In the genomic region with DNA sequence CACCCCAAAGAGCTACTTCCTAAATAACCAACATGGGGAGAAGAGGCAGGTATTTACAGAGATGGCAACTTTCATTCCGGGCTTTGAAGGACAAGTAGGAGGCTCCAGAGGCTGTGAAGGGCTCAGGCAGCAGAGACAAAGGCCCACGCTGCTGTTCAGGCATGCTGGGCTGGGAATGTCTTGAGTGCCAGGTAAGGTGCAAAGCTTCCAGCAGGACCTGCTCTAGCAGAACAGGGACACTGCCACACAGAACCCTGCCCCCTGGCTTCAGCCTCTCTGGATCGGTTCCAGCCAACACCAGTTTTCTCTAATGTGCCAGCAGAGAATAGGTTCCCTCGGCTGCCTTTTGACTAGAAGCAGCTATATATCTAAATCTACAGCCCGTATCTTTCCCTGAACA, we compare ENCODE assay signal across 18 mouse cellular contexts. TPM values are rescaled to one million over a fixed set of nuclear protein-coding genes. Genes with fewer than 3 reads are reported as not detected.
DNase-seq lines count a peak whose midpoint lies in the region; ATAC-seq and TF ChIP-seq lines count a peak whose summit lies in the region.
"Had no signal": no experiment of that assay in that cellular context is flagged by ENCODE, and none has a peak within 500 bp of the region (broad histone marks: within the 10 kb centered on the region; RNA-seq: fewer than 3 reads in every experiment).

No protein-coding gene starts in this region.

- no peaks in the 10 kb centered on the region for H3K9me3 ChIP-seq in neural tube, embryonic 13.5 days
- H3K9me3 ChIP-seq: hindbrain, embryonic 10.5 days; limb, embryonic 13.5 days; liver, embryonic 13.5 days had no signal

- TF ChIP-seq CTCF in kidney, adult 2 months (conservative IDR thresholded peaks at IDR 0.05; ENCODE audit: insufficient read depth, insufficient read length, low read depth, low read length): no peak

- no peaks in the 10 kb centered on the region for H3K27me3 ChIP-seq in kidney, adult 2 months (replicated peaks; ENCODE audit: control insufficient read depth, insufficient read depth, low read length)
- H3K27me3 ChIP-seq in neural tube, embryonic 13.5 days: no peaks in the 10 kb centered on the region
- H3K27me3 ChIP-seq: limb, embryonic 13.5 days; liver, embryonic 13.5 days had no signal

- no peaks in the 10 kb centered on the region for H3K4me1 ChIP-seq in kidney, adult 2 months (ENCODE audit: control insufficient read depth, insufficient read depth, low read length)
- H3K4me1 ChIP-seq in neural tube, embryonic 13.5 days (replicated peaks): peaks cover 10% of the 10 kb centered on the region
- H3K4me1 ChIP-seq: hindbrain, embryonic 10.5 days had no signal

- H3K4me3 ChIP-seq in kidney, adult 2 months (ENCODE audit: insufficient read depth, low read depth, low read length): no peak overlapping the region
- no peak overlapping the region for H3K4me3 ChIP-seq in neural tube, embryonic 13.5 days
- H3K4me3 ChIP-seq: hindbrain, embryonic 10.5 days; limb, embryonic 13.5 days; liver, embryonic 13.5 days had no signal

- WGBS in kidney, adult 2 months: 53% methylated on average over 5 of the region's 5 CpGs
- 58% methylated on average over 5 of the region's 5 CpGs for WGBS in neural tube, embryonic 13.5 days

- TF ChIP-seq POLR2A in kidney, adult 2 months (IDR thresholded peaks at IDR 0.05; ENCODE audit: low read depth, low read length): no peak

- DNase-seq in cerebellum, postnatal 10 days: peak; percentile 38 to 52
- no peak for DNase-seq in cerebellum, postnatal 36 days
- peak; percentile 47 for DNase-seq in kidney, adult 2 months
- no peak for DNase-seq in kidney, adult 18-20 months
- no peak for DNase-seq in neural tube, embryonic 10.5 days (ENCODE audit: extremely low spot score, low spot score)
- no peak for DNase-seq in thymus, postnatal 0 days (ENCODE audit: low spot score)
- DNase-seq: adrenal gland, postnatal 25 days; cerebellum, adult 11 months; gastrocnemius, postnatal 25 days; liver, embryonic 13.5 days; lung, embryonic 14.5 days; thymus, postnatal 25 days had no signal

- H3K36me3 ChIP-seq in kidney, adult 2 months (ENCODE audit: control insufficient read depth, insufficient read depth, low read length): no peaks in the 10 kb centered on the region; the same call in 1 of the 2 replicates
- H3K36me3 ChIP-seq in neural tube, embryonic 13.5 days: peaks cover 30% of the 10 kb centered on the region

- H3K9ac ChIP-seq in neural tube, embryonic 13.5 days: 0 out of 2 replicates have a peak overlapping the region, but pooled peaks have one; percentile 8
- H3K9ac ChIP-seq: limb, embryonic 13.5 days; liver, embryonic 13.5 days; lung, embryonic 14.5 days had no signal

- ATAC-seq in neural tube, embryonic 13.5 days (ENCODE audit: low read depth): no peak
- ATAC-seq: activated CD4-positive, CD25-positive, alpha-beta regulatory T cell, adult 4 months; CD4-positive, CD25-positive, alpha-beta regulatory T cell, adult 4 months had no signal

- no peak overlapping the region for H3K4me2 ChIP-seq in neural tube, embryonic 13.5 days
- H3K4me2 ChIP-seq: limb, embryonic 13.5 days; liver, embryonic 13.5 days; lung, embryonic 14.5 days had no signal

- H3K27ac ChIP-seq in kidney, adult 2 months (ENCODE audit: insufficient read depth, low read depth, low read length): no peak overlapping the region
- H3K27ac ChIP-seq in neural tube, embryonic 13.5 days (replicated peaks): peak overlapping the region; percentile 59
- H3K27ac ChIP-seq: hindbrain, embryonic 10.5 days; limb, embryonic 13.5 days; liver, embryonic 13.5 days; macrophage had no signal

RNA-seq across cellular contexts. Expression of gene Myl9, which starts 8.1 kb away (rescaled TPM):
- 155 and 157 TPM in 2 replicates for polyA plus RNA-seq in kidney, adult 2 months (2012; rRNA removed)
- polyA plus RNA-seq in neural tube, embryonic 13.5 days (2015; fragmentation: Nextera tagmentation; extraction: Ambion mirVana): 55.2 and 56.0 TPM in 2 replicates
- polyA plus RNA-seq in thymus, postnatal 0 days (2015; fragmentation: Nextera tagmentation; extraction: Ambion mirVana): 20.6 and 27.1 TPM in 2 replicates
- polyA plus RNA-seq: activated CD4-positive, CD25-positive, alpha-beta regulatory T cell, adult 4 months; CD4-positive, CD25-positive, alpha-beta regulatory T cell, adult 4 months; macrophage had no signal

Comparison
In these comparisons a context has a peak if more than half of its experiments do, and no peak if none do; other contexts are left out.
1. DNase-seq: peak in cerebellum, postnatal 10 days (2 of 2) and kidney, adult 2 months (single experiment); none in cerebellum, postnatal 36 days (0 of 2), kidney, adult 18-20 months (single experiment), neural tube, embryonic 10.5 days (single experiment) and thymus, postnatal 0 days (single experiment).